Mouse (Mus musculus) liver, embryonic 16.5 days (tissue): ENCODE results near the gene Foxc2. TPM values are rescaled to one million over a fixed set of nuclear protein-coding genes. Genes with fewer than 3 reads are reported as not detected.

Source experiments
- ATAC-seq: fragments of 200-750 bp; cut with Nextera tagmentation; 2 replicates; pipeline ENCODE4 v1.8.0; 2017; ENCODE audit warnings: low read depth, mild to moderate bottlenecking, moderate number of reproducible peaks, moderate library complexity
- H3K27ac ChIP-seq: fragments of 300-500 bp; sonication (generic); 2 replicates; pipeline ENCODE4 v1.5.1; 2014; ENCODE audit warnings: mild to moderate bottlenecking, low read length
- H3K27me3 ChIP-seq: fragments of 300-500 bp; sonication (generic); 2 replicates; pipeline ENCODE4 v1.6.1; 2014; ENCODE audit warnings: low read depth, low read length, mixed read lengths; ENCODE audit not compliant: control insufficient read depth, insufficient read depth
- H3K36me3 ChIP-seq: fragments of 300-500 bp; sonication (generic); 2 replicates; pipeline ENCODE4 v1.6.1; 2014; ENCODE audit warnings: mild to moderate bottlenecking; ENCODE audit not compliant: control insufficient read depth, insufficient read depth
- H3K4me1 ChIP-seq: fragments of 300-500 bp; sonication (generic); 2 replicates; pipeline ENCODE4 v1.6.1; 2014; ENCODE audit warnings: low read depth, low read length, mixed read lengths; ENCODE audit not compliant: control insufficient read depth
- H3K4me2 ChIP-seq: fragments of 300-500 bp; sonication (generic); 2 replicates; pipeline ENCODE4 v1.6.1; 2014; ENCODE audit warnings: low read depth, low read length, mixed read lengths
- H3K4me3 ChIP-seq: fragments of 300-500 bp; sonication (generic); 2 replicates; pipeline ENCODE4 v1.5.1; 2014; ENCODE audit warnings: low read depth, mild to moderate bottlenecking, low read length
- H3K9ac ChIP-seq: fragments of 300-500 bp; sonication (generic); 2 replicates; pipeline ENCODE4 v1.6.1; 2014; ENCODE audit warnings: low read depth, low read length
- H3K9me3 ChIP-seq: fragments of 300-500 bp; sonication (generic); replicated peaks from 2 replicates; pipeline ENCODE4 v1.6.1; 2016; ENCODE audit warnings: low read length; ENCODE audit not compliant: control insufficient read depth
- WGBS: fragments of 180-500 bp; shearing (Covaris S2); extraction: QIAGEN DNeasy Blood & Tissue Kit; methylation state at CpG from one replicate; pipeline ENCODE4 v1.1.7; 2014; ENCODE audit not compliant: insufficient replicate concordance; 5-methylcytosine and 5-hydroxymethylcytosine counted together
- polyA plus RNA-seq: library from polyadenylated mRNA; unstranded; fragments of >200 nt; fragmentation: Nextera tagmentation; extraction: Ambion mirVana; gene quantifications from 2 replicates; pipeline ENCODE4 v1.2.1, GENCODE M21; 2015

Foxc2 gene
- 0.04 and 0.08 TPM in 2 replicates for polyA plus RNA-seq

GRCm38 (mm10) chr8:121115948-121116347, at the start of gene Foxc2:
Foxc2 (plus strand) TSS chr8:121116171.
- Histone ChIP-seq H3K4me2 (peak within 1 kb of the TSS; percentile 57), H3K9ac (no peak within 1 kb of the TSS), H3K4me1 (no peaks in the 10 kb centered on the region; the same call in 1 of the 2 replicates), H3K4me3 (peak within 1 kb of the TSS; percentile 52), H3K36me3 (no peaks in the 10 kb centered on the region), H3K9me3 (no peaks in the 10 kb centered on the region), H3K27me3 (peaks cover 76% of the 10 kb centered on the region), H3K27ac (no peak within 1 kb of the TSS)
- WGBS: 2% methylated on average over 25 of the region's 25 CpGs
- peak; percentile 47; the same call in 1 of the 2 replicates for ATAC-seq

GRCm38 (mm10) chr8:121071454-121071853, 44.5 kb upstream of the Foxc2 start:
- Histone ChIP-seq H3K9me3 (no peaks in the 10 kb centered on the region), H3K27ac (no peak overlapping the region), H3K27me3 (peaks cover 61% of the 10 kb centered on the region), H3K4me1 (no peaks in the 10 kb centered on the region), H3K4me3 (no peak overlapping the region), H3K36me3 (no peaks in the 10 kb centered on the region), H3K4me2 (no peak overlapping the region), H3K9ac (no peak overlapping the region)
- 4% methylated on average over 12 of the region's 12 CpGs for WGBS
- 0 out of 2 replicates have a peak, but pooled peaks have one; percentile 19 for ATAC-seq

DNA sequence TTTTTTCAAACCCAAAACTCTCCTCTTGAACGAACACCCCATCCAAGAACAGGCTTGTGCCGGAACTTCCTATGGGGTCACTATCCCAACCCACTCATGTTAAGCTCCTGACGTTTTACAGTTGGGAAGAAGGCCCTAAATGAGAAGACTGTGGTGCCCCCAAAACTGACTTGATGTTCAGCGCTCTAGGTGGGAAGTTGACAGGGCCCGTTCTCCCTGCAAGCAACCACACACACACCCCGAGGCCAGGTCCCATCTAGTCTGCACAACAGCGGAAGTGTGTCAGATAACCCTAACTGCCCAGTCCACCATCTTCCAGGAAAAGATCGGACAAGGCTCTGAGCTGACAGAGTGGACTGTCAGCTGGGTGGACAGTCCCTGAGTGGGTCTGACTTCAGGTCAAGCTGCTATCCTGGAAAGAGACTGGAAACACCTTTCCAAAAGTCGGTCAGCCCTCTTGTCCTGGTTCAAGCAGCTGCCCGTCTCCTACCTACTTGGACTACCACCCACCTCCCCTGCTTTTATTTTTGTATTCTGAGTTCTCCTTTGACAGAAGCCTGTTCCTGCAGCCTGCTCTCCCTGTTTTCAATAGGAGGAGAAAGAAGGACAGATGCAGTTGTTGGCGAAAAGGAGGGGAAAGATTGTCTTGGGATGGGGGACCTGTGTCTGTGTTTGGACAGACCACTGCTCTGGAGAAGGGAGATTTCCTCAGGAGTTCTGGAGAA, 43.4 kb upstream of the Foxc2 start:
- WGBS: 19% methylated on average over 11 of the region's 11 CpGs
- Histone ChIP-seq H3K4me2 (no peak overlapping the region), H3K27me3 (peaks cover 72% of the 10 kb centered on the region), H3K4me1 (no peaks in the 10 kb centered on the region), H3K9me3 (no peaks in the 10 kb centered on the region), H3K9ac (no peak overlapping the region), H3K36me3 (no peaks in the 10 kb centered on the region), H3K4me3 (no peak overlapping the region), H3K27ac (no peak overlapping the region)
- ATAC-seq: no peak

DNA sequence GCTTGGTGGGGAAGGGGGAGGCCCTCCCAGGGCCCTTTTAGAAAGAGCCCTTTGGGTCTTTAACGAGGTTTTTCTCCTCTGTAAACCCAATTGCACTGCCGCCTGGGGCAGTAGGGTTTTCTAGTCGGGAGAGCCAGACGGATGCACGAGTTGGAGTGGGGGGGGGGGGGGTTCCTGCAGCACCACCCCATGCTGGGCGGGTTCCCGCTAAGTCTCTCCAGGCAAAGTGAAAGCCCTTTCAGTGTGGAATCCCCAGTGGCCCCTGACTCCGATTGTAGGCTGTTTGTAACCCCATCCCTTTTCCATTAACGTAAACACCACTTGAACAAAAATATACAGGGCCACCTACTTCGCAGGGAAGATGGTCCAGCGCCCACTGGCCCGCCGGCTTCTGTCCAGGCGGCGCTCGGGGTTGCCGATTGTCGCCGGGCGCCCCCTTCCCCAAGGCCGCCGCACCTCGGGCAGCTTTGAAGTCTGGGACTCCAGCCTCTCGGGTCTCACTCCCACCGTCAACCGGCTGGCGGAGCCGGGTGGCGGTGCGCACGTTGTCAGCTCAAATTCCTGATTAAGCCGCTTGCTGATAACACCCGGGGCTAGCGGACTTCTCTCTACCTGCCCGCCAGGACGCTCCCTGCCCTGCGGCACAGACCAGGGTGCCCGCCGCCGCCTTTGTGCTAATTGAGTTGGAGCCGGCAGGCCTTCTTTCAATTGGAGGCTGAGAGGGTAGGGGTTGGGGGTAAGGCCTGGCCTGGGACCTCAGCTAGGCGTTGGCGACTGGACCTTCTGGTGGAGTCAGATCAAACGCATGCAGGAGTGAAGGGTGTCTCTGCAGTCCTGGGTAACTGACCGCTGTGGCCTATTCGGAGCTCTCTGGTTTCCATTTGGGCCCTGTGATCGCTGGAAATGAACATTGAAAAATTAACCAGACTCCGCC, 42.5 kb upstream of the Foxc2 start:
- Histone ChIP-seq H3K27ac (no peak overlapping the region), H3K9me3 (no peaks in the 10 kb centered on the region), H3K9ac (no peak overlapping the region), H3K27me3 (peaks cover 79% of the 10 kb centered on the region), H3K4me2 (no peak overlapping the region), H3K4me3 (no peak overlapping the region), H3K36me3 (no peaks in the 10 kb centered on the region), H3K4me1 (no peaks in the 10 kb centered on the region)
- 3% methylated on average over 48 of the region's 48 CpGs for WGBS
- no peak for ATAC-seq

DNA sequence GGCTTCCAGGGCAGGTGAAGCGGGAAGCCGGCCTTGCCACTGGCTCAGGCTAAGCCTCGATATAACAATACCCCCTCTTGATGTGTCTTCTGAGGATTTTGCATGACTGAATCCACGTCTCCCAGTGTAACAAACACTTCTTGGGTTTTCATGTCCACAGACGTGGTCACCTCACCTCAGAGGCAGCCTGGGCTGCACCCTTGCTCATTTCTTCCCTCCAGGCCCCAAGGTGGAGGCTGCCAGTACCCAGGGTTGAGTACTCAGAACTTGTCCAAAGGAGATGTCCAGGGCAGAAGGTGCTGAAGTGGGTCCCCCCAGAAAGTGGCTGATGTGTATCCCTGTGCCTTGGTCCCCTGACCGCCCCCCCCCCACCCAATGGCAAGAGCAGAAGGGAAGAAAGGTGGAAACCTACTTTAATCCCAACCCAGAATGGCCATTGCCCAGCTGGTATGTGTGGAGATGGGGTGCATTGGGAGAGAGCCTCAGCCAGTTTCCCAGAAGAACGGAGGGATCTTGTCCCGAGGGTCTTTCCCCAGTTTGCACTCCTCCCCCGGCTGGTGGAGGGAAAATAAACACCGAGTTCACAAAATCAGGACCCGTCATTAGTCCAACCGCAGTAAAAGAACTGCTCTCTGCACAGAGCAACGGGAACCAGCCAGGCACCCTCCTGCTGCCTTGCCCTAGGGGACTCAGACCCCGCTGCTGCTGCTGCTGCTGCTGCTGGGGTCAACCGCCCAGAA, 41.7 kb upstream of the Foxc2 start:
- no peak for ATAC-seq
- no peak overlapping the region for H3K27ac ChIP-seq
- H3K4me2 ChIP-seq: no peak overlapping the region
- peaks cover 87% of the 10 kb centered on the region for H3K27me3 ChIP-seq
- H3K4me3 ChIP-seq: no peak overlapping the region
- 5% methylated on average over 15 of the region's 15 CpGs for WGBS
- no peak overlapping the region for H3K9ac ChIP-seq
- H3K4me1 ChIP-seq: no peaks in the 10 kb centered on the region
- no peaks in the 10 kb centered on the region for H3K36me3 ChIP-seq
- no peaks in the 10 kb centered on the region for H3K9me3 ChIP-seq

DNA sequence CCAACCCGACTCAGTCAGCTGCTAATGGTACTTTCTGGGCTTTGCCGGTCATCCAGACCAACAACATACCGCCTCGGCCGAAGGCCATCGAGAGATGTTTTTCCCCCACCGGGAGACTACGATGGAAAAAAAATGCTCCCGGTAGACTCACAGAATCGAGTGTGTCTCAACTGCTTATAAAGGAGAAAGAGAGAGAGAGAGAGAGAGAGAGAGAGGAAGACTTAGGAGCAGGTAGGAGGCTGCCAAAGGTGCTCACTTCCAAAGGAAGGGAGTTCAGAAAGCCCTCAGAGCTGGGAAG, 41.2 kb upstream of the Foxc2 start:
- 3% methylated on average over 10 of the region's 10 CpGs for WGBS
- no peak for ATAC-seq
- Histone ChIP-seq H3K27me3 (peaks cover 90% of the 10 kb centered on the region), H3K27ac (no peak overlapping the region), H3K4me3 (no peak overlapping the region), H3K9ac (no peak overlapping the region), H3K4me1 (no peaks in the 10 kb centered on the region), H3K9me3 (no peaks in the 10 kb centered on the region), H3K36me3 (no peaks in the 10 kb centered on the region), H3K4me2 (no peak overlapping the region)

DNA sequence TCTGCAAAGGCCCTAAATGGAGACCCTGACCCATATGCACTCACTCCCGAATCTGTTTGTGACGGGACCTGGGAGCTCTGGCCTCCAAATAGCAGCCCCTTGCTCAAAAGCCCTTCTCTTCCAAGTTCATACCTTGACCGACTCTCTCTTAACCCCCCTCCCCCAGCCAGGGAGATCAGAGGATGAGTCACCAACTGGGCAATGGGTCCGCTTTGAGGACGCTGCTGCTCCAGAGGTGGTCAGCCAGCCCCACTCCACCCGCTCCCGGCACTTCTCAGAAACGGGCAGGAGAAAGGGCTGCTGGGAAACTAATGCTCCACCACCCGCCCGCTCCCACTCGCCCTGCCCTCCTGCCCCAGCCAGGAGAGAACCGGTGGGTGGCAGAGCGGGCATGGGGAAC, 40.0 kb upstream of the Foxc2 start:
- WGBS: 11% methylated on average over 13 of the region's 13 CpGs
- no peak overlapping the region for H3K27ac ChIP-seq
- no peak overlapping the region for H3K4me2 ChIP-seq
- H3K27me3 ChIP-seq: peaks cover 97% of the 10 kb centered on the region
- no peaks in the 10 kb centered on the region for H3K36me3 ChIP-seq
- no peaks in the 10 kb centered on the region for H3K9me3 ChIP-seq
- no peak overlapping the region for H3K9ac ChIP-seq
- no peak for ATAC-seq
- H3K4me3 ChIP-seq: no peak overlapping the region
- H3K4me1 ChIP-seq: no peaks in the 10 kb centered on the region

DNA sequence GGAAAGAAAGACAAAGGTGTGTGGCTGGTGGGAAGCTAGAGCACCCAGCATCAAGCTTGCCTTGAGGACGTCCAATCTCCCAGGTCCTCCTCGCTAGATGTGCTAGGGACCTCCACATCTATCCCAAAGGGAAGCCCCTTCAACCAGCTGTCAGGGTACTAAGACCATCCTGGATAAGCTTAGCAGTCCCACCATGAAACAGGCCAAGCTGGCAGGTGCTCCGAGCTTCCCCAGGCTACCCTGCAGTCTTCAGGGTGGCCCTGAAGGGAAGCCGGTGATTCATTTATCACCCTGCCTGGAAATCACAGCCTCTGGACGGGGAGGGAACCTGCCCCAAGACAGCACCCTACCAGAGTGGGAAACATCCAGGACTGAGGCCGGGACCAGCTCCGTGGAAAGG, 39.4 kb upstream of the Foxc2 start:
- no peak for ATAC-seq
- Histone ChIP-seq H3K27me3 (peaks cover 97% of the 10 kb centered on the region), H3K27ac (no peak overlapping the region), H3K9me3 (no peaks in the 10 kb centered on the region), H3K4me2 (no peak overlapping the region), H3K4me1 (no peaks in the 10 kb centered on the region), H3K9ac (no peak overlapping the region), H3K4me3 (no peak overlapping the region), H3K36me3 (no peaks in the 10 kb centered on the region)
- WGBS: 22% methylated on average over 7 of the region's 7 CpGs
